Mouse (Mus musculus): Measurements from ENCODE around the gene Rab3c.

Gene Rab3c

GRCm38 (mm10) chr13:110093720-110094685 is 186.8 kb downstream of the Rab3c start:
- no peak for DNase-seq (ENCODE audit: low spot score in 2 of 2)

DNA sequence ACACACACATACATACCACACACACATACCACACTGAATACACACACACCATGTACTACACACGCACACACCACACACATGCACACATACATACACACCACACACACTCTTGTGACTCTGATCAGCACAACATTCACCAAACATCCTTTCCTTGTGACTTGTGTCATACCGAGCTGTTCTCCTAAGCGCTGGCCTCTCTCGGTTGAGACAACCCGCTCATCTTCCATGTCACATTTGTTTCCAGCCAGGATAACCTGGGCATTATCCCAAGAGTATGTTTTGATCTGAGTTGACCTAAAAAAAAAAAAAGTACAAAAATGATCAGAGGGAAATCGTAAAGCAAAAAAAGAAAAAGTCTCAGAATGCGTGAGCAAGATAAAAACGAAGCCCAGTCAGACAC is 196.8 kb downstream of the Rab3c start:
- no peak for DNase-seq (ENCODE audit: low spot score in 2 of 2)

GRCm38 (mm10) chr13:110081174-110081573 is 199.6 kb downstream of the Rab3c start:
- DNase-seq (ENCODE audit: low spot score in 2 of 2) = no peak

GRCm38 (mm10) chr13:110075587-110075986 is 205.2 kb downstream of the Rab3c start:
- no peak for DNase-seq (ENCODE audit: low spot score in 2 of 2)

DNA sequence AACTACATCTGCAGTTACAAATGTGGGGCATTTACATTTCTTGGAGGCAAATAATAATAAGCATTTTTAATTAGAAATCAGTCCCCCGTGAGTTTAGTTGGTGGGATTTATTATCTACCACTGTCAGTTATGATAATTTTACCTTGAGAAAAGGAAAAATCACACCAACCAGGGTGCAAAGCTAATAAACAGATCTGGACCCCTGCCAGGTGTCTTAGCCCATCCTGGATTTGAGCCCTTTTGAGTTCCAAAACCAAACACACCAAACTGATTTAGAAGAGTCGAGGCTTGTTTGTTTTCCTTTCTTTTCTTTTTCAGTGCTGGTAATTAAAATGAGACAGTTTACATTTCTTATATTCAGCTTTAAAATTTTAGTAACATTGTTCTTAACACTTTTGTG is 206.6 kb downstream of the Rab3c start:
- DNase-seq (ENCODE audit: low spot score in 2 of 2) = no peak

DNA sequence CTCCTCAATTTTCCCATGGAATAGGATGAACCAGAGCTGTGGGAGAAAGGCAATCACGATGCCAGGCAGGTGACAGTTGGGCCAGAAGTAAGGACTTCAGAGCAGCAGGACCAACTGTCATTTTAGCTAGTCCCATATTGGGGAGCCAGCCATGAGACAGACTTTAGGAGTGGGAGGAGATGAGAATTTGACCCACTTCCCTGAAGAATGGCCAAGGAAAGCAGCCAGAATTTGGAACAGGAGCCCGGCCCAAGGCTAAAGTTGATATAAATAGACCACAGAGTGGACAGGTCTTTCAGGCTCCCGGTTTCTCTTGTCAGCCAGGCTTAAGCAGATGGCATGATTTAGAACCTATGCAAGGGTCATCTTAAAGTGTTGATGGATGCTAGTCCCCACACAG is 213.6 kb downstream of the Rab3c start:
- no peak for DNase-seq (ENCODE audit: low spot score in 2 of 2)

GRCm38 (mm10) chr13:110066674-110067073 is 214.1 kb downstream of the Rab3c start:
- DNase-seq (ENCODE audit: low spot score in 2 of 2) = no peak

- peak; percentile 24 to 63 for DNase-seq (ENCODE audit: low spot score in 2 of 2)
Measured at GRCm38 (mm10) chr13:110062835-110063411, 217.9 kb downstream of the Rab3c start.

DNA sequence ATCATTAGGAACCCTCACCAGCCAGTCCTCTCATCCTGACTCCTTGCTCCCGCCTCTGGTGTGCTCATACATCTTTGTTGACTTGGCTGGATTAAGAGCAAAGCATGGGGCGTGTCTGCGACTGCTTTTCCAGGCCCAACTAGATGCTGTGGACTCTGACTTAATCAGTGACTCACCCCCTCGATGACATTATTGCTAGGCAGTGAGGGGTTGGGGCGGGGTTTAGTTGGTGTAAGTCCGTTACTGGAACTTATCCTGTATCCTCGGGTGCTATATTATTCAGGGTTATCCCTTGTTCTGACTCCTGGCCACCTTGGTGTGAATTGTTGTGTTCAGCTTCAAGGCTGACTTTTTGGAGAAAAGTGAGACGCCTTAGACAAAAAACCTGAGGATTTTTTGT is 218.5 kb downstream of the Rab3c start:
- no peak for DNase-seq (ENCODE audit: low spot score in 2 of 2)

DNA sequence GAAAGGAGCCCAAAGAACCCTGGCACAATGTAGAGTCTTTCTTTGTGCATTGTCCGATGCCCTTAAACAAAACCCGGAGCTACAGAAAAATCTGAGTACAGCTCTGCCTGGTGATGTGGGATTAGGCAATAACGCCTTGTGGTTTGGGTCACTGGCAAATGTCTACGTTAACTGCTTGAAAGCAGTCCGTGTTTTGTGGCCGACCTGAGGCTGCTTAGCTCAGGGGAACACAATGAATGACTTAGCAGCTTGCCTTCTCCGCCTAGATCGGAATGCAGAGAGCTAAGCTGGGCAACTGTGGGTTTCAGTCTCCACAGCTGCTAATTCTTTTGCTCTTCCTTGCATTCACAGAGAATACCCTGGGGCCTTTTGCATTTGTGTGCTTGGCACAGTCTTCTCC is 226.3 kb downstream of the Rab3c start:
- no peak for DNase-seq (ENCODE audit: low spot score in 2 of 2)

DNA sequence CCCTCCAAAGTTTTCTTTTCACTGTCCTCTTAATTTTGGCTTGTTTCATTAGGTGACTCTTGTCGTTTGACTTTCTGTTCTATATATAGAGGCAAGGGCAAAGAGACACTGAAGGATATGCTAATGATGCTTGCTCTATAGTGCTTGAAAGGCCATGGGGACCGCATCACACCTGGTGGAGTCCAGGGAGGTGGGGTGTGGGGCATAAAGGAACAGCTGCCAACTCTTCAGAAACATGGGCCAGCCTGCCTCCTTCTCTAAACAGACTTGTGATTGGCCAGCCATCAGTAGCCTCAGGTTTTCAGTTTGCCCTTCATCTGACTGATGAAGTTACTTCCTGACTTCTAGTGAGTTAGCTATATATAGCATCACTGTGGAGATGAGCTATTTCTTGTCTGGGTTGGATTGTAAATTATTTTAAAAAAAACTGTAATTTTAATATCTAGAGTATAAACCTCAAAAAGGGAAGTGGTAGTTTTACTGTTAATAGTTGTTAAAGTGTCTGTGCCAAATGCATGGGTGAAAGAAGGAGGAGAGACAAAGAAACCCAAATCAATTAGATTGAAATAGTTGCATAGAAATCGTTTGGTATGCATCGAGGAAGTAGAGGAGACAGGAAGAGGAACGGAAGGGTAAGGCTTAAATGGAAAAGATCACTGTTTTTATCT is 231.9 kb downstream of the Rab3c start:
- DNase-seq (ENCODE audit: low spot score in 2 of 2) = no peak

- no peak for DNase-seq (ENCODE audit: low spot score in 2 of 2)
Measured at GRCm38 (mm10) chr13:110044418-110044817, 236.4 kb downstream of the Rab3c start.

DNA sequence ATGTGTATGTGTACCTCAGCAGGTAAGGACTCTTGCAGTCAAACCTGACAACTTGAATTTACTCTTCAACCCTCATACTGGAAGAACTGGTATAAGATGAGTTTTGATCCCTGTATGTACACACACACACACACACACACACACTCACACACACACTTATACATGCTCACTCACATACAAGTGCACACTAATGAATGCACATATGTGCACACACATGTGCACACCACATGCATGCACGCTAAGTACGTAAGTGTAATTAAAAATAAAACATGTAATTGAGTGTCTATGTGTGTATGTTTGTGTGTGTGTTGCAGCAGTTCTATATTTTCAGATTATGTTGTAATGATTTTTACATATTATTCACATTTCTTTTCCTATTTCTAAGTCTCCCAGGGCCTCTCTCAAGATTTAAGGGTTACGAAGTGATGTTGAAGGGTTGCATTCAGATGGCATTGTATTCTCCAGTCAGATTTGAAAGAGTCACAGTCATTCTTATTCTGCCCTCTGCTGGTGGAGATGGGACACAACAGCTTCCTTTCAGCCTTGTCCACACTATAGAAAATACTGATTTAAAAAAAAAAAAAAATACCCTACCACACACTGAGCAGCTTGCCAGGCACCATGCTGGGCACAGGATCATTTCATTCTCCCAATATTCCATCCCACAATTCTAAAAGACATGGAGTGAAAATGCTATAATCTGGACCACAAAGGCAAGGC is 240.9 kb downstream of the Rab3c start:
- DNase-seq (ENCODE audit: low spot score in 2 of 2) = no peak

DNA sequence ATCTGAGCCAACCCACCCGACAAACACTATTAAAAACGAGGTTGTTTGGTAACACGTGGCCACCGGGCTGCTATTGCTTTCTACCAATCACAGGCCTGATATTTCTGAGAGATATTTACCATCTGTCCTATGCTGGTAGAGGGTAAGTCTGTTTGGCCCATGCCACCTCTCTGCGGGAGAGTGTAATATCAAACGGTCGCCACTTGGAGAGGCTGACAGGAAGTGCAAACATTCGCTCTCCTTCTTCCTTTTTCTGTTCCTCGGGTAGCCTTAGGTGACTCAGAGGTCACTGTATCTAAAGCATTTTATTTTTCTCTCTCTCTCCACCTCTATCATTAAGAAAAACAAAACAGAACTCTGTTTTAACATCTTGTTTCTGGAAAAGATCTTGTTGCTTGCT is 241.6 kb downstream of the Rab3c start:
- no peak for DNase-seq (ENCODE audit: low spot score in 2 of 2)

- no peak for DNase-seq (ENCODE audit: low spot score in 2 of 2)
Measured at GRCm38 (mm10) chr13:110038521-110038920, 242.3 kb downstream of the Rab3c start.

DNA sequence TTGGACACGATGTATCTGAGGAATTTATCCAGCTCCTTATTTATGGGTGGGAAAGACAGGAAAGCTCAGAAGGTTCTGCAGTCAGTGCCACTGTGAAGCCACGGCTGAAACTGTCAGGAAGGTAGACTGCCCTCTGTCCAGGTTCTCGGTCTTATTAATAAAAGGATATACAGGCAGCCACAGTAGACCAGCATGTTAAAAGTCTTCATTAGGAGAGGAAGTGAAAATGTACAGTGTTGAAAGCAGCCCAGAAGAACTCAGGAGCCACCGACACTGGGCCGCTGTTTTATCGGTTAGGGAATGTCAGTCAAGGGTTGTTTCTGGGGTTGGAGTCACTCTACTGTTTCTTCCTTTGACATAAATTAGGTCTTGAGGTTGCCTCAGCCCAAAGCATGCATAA is 245.9 kb downstream of the Rab3c start:
- DNase-seq (ENCODE audit: low spot score in 2 of 2) = no peak

GRCm38 (mm10) chr13:110034041-110034440 is 246.8 kb downstream of the Rab3c start:
- DNase-seq (ENCODE audit: low spot score in 2 of 2) = no peak

DNA sequence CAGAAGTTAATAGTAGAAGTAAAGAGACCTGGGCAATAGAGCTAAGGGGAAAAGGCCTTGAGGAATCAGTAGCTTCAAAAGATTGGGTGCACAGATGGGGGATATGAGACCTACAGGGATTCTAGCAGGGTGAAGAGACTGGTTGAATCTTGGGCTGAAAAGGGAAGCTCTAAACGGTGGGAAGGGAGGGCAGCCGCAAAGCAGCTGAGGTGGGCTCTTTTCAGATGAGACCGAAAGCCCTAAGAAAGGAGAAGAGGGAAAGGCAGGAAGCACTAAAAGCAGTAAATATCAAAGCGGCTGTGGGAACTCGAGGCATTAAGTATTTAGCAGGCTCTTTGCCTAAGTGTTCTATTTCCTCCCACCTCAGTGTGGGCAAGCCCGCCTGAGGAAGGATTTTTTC is 248.9 kb downstream of the Rab3c start:
- DNase-seq (ENCODE audit: low spot score in 2 of 2) = no peak

DNA sequence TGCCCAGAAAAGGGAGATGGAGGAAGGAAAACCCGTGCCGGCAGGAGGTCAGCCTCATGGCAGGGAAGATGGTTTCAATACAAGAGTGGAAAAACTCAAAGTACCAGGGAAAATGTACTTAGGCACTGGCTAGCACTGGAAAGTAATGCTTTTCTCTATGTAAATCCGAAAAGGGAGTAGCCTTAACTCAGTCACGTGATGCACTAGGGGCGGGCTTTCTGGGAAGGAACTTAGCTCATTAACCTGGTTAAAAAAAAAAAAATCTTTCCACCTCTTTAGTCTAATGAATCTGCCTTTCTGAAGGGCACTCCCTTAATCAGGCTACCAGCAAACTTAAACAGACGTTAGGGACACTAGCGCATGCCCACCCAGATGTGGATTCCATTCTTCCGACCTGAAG is 249.7 kb downstream of the Rab3c start:
- no peak for DNase-seq (ENCODE audit: low spot score in 2 of 2)

DNA sequence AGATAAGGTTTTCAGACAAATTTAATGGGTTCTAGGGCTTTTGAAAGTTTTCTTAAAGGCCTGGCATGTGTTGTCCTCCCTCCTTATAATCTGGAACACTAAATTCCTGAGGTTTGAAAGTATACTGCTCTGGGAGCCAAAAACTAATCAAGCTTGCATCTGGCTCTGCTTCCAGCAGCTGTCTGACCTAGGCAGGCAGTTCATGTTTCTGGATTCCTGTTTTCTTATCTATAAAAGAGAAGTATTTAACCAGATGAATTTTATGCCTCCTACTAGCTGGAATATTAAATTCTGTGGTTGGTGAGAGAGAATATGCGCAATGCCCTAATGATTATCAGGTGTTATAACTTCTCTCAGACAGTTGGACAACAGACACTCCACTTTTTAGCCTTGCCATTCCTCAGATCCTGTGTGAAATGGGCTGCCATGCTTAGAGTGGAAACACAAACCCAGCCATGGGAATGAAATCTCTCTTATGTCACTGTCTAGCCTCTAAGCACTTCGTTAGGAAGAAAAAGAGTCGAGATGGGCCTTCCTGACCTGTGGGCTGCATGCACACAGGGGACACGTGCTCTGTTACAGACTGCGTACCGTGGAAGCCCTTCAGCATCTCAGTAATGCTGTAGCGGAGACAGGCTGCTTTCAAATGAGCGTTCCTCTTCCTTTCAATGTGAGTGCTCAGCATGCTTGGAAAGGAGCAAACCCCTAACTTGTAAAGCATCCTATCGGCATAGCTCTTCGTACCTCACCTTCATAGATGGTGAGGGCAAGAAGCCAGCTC is 256.2 kb downstream of the Rab3c start:
- DNase-seq (ENCODE audit: low spot score in 2 of 2) = no peak

DNA sequence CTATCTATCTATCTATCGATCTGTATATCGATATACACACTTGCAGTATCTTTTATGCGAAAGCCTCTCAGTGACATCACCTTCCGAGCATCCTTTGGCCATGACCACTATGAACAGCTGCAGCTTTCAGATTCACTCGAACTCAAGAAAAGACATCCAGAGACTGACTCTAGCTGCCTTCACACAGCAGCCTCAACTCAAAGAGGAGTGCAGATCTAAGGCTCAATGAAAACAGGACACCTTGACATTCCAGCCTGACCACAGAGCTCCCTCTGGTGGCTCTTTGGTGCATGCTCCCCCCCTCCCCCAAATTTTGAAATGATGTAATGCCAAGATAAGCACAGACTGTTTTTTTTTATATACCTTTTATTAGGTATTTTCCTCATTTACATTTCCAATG is 257.8 kb downstream of the Rab3c start:
- no peak for DNase-seq (ENCODE audit: low spot score in 2 of 2)
